Mouse (Mus musculus) R1 (cell line): ENCODE results near the gene Cdc34.
A peak's percentile ranks its signal among the peaks of the same experiment; 100 is the strongest.

Experiments used
- DNase-seq: peaks from one replicate; pipeline ENCODE4 v3.0.0-alpha.2; 2018; ENCODE audit warnings: low read depth, low spot score

The Cdc34 gene

DNA sequence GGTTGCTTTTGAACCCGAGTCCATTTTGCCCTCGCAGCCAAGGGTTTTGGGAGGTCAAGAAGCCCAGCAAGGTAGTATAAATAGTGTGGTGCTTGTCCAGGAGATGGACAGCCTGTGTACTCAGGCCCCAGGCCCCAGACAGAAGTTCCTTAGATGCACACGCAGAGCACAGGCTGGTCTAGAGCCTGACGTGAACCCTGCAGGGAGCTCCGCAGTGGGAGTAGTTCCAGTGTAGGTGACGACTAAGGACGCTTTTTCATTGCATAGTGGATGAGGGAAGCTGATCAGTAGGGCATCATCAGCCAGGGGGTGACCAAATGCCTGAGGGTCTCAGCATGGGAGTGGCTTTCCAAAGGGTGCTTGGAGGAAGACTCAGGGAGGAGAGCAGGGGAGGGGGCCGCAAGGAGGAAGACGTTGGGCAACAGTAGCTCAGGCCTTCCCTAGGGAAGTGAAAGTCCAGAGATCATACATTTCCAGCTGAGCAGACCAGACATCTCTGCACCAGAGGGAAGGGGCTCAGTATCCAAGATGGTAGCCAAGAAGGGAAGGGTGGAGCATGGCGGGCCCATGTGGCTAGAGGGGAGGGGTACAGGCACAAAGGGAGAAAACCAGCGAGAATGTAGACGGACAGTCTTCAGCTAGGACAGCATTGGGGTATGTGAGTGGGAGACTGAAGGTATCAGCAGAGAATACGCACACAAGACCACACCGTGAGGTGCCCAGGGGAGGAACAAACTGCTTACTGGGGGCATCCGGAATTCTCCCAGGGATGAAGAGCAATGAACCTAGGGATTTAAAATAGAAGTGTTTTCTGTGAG is 11.7 kb upstream of the Cdc34 start:
- DNase-seq, result peak; percentile 62

DNA sequence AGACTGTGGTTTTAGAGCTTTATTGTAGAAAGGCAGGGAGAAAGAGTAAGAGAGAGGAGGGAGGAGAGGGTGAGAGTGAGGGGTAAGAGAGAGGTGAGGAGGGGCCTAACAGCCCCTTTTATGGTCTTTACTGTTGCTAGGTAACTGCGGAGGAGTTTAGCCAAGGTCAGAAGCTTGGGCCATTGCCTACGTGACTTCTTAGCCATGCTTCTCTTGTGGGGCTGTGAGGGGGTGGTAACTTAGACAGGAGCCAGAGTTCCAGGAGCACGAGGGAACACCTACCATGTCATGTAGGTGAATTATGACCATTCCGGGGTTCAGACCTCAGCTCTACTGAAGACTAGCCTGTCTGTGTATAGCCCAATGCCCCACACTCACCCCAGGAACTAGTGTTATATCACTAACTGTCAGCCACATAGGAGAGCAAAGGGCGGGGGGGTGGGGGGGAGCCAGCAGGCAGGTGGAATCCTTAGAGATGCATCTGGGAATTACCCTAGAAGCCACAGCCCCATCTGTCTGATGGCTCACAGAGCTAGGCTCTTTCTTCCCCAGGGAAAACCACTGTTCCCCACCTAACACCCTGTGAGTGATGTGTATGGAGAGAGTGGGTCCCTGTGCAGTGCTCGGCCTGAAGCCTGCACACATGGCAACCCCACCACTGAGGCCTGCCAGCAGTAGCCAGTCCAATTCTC is 10.5 kb upstream of the Cdc34 start:
- peak; percentile 69 for DNase-seq

DNA sequence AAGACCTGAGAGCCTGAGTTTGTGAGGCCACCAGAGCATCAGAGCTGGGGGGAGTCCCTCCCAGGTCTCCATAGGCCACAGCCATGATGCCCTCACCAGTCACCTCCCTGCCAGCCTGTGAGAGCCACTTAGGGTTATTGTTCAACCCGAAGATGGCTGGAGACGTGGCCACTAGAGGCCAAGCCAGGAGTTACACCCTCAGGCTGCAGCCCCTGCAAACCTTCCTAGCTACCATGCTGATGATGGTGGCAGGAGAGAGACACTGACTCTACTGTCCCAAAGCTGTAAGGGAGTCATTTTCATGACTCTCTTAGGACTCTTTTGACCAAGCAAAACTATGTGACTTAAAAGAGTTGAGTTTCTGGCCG is 9.9 kb upstream of the Cdc34 start:
- peak; percentile 63 for DNase-seq

DNA sequence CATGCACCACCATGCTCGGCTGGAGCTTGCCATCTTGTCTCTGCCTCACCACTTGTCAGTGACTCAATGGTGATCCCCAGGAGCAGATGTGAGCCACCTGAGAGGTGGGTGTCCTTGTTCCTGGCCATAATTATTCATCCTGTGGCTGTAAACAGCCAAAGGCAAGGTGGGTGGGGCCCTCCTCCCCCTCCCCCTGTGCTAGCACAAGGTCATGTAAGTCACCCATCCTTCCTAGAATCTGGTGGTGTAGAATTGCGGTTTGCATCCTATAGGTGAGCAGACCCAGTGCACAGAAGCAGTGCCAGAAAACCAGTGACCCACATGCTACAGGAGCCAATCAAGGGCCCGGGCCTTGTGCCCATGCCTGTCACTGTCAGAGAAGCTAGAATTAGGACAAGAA is 8.9 kb upstream of the Cdc34 start:
- DNase-seq, result peak; percentile 73

DNA sequence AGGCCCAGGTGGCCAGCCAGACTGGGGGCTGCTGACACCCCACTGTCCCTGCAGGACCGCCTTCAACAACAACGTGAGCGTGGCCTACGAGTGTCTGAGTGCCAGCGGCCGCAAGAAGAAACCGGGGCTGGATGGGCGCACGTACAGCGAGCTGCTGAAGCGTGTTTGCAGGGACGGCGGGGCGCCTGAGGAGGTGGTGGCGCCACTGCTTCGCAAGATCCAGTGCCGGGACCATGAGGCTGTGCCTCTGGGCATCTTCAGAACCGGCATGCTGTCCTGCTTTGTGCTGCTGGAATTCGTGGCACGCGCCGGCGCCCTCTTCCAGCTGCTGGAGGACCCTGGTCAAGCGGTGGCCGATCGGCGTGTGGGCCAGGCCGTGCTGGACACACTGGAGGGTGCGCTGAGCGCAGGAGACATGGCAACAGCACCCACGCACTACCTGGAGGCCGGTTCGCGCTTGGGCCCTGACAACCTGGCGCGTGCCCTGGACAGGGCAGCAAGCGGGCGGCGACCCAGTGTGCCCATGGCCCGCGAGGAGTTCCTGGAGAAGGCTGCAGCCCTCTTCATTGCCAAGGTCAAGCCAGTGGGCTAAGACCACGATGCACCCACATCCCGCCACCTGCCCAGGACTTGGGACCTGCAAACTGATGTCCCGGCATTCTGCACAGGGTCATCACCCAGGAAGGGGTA is 6.5 kb upstream of the Cdc34 start:
- DNase-seq, result peak; percentile 70

DNA sequence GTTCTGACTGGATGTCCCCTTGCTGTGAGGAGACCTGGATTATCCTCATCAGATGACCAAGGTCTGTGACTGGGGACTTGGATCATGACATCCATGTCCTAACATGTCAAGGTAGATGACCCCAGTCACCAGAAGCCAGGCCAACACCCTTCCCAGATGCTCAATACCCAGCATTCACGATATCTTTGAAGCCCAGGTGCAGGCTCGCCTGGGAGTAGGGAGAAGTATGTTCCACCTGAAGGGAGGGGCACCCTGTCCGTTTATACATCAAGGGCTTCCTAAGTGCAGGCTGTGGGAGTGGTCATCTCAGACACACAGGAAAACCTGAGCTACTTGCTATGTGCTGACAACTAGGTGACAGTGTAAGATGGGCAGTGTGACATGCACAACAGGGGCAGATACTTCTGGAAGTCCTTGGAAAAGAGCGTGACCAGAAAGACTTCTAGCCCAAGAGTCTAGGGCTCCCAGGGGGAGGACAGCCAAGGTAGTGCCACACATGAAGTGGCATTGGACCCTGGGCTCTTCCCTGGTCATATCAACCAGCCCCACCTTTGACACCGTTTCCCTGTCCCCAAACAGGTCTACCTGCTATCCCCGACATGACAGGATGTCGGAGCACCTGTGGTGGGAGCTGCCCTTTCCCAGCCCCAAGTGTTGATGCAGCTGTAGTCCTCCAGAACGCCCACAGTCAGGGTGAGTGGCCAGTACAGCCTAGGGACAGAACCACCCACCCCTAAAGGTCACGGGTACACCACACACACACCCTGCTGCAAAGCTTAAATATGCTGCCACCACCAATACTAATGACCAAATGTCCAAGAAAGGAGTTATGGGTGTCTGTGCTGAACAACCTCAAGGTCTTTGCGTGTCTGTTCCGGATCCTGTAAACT is 1.1 kb upstream of the Cdc34 start:
- DNase-seq, result no peak

DNA sequence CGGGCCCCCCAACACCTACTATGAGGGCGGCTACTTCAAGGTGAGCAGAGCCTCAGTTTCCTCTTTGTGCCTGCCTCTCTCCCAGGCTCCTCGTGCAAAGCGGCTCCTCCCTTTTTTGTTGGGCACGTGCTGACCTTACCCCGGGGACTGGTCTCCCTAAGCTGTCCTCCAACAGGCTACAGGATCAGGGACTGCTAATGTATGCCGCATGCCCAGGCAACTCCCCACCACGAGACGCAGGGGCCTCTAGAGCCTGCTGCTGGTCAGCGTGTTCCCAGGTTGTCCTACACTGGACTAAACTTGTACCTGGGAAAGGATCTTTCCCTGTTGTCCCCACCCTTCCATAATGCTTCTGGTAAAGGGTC is 538 bp downstream of the Cdc34 start:
- peak; percentile 51 for DNase-seq

DNA sequence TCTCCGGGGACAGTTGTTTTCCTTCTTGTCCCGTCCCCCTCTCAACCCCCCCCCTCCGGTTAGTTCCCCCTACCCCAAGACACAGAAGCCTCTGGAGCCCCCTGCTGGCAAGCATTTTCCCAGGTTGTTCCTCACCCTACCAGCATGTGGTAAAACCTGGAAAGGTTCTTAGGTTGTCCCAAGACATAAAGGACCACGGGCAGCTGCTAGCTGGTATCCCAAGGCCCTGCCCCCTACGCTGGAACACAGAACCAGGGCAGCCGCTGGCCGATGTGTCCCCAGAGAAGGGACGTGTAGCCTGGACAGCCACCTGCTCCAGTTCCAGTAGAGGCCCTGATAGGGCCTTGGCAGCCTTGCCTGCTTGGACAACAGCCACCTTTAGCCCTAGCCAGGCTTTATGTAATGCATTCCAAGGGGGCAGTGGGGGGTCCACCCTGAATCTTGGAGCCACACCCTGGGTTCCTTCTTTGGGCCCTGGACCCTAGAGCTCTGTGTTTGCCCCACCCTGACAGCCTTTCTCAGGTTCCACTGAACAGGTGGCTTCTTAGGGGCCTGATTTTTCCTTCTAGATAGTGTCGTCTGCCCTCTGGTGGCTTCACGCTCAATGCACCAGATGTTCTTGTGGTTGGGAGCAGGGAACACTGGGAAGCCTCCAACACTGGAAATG is 1.1 kb downstream of the Cdc34 start:
- DNase-seq, result peak; percentile 89

DNA sequence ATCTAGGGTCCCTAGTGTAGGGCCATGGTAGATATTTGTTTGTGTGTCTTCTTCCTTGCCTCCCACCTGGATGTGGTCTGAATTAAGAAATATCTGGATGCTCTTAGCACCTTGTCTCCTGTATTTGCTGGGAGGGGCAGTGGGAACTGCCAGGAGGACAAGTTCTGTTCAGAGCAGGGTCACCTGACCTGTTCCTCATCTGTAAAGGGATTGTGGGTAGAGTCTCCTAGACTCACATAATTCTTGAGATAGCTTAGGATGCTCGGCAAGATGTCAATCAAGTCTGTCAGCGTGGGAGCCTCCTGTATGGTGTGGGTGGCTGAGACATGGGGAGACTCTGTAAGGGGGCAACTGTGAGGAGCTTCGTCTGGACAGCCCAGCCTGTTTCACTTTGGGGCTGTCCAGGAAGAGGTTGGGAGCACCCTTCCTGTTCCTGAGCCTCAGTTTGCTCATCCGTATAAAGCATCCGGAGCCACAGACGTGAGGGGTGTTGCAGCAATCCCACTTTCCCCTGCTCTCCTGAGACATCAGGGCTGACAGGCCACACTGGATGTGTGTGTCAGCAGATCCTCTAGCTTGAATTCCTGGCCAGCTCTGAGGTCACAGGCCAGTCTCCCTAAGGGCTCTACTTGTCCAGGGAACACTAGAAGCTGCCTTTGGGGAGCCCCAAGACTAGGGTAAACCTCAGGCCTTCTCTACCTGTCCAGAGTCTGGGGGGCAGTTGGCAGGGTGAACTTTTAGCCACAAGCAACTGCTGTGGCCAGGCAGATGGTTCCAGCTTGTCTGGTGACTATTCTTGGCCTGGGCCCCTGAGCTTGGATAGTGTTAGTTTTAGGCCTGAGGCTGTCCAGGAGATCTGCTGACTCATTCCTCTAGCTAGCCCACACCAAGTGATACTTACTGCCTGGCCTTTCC is 2.0 kb downstream of the Cdc34 start:
- DNase-seq, result no peak

DNA sequence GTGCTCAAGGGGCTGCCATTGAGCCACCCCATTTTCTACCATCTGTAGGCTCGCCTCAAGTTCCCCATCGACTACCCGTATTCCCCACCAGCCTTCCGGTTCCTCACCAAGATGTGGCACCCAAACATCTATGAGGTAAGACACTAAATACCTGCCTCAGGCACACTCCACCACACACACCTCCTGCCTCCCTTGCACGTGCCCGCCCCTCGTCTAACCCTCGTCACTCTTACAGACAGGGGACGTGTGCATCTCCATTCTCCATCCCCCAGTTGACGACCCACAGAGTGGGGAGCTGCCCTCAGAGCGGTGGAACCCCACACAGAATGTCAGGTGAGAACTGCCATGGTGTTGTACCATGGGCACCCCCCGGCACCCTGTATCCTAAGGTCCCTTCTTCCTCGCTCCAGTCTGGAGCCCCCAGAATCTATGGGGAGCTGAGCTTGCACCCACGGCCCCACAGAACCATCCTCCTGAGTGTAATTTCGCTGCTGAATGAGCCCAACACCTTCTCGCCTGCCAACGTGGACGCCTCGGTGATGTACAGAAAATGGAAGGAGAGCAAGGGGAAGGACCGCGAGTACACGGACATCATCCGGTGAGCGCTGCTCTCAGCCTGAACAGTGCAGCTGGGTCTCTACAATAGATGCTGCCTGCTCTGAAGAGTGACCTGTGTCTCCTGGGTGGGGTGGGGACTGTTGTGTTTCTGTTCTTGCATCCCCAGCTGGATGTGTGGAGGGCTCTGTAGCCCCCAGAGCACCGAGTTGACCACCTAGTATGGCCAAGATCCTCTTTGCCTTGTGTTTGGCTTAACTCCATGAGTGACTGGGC is 3.0 kb downstream of the Cdc34 start:
- no peak for DNase-seq

DNA sequence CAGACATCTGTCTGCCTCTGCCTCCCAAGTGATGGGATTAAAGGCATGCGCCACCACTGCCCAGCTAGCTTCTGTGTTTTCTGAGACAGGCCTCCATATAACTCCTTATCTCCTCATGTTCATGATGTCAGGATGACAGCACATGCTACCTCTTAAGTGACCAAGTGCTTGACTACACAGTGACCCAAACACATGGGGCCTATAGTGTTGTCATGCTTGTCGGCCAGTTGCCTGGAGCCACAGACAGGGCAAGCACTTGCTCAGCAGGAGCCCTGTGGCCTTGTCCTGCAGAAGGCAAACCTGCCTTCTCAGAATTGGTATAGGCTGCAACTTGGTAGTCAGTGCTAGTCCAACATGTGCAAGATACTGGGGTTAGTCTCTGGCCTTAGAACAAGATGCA is 4.2 kb downstream of the Cdc34 start:
- no peak for DNase-seq

DNA sequence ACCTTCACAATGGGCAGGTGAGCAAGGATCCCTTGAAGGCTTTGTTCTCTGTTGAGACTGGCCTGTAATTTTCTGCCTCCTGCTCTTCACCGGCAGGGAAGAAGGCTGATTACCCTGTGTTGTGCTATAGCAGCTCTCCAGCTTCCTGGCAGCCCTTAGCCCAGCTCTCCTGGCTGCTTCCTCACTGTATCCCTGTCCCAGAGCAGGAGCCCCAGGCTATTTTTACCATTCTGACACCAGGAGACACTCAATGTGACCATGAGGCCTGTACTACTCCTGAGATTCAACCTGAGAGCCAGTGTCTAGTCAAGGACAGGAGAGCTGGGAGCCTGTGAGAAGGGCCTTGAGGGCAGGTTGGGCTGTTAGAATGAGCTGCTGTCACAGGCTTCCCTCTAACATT is 4.7 kb downstream of the Cdc34 start:
- no peak for DNase-seq

DNA sequence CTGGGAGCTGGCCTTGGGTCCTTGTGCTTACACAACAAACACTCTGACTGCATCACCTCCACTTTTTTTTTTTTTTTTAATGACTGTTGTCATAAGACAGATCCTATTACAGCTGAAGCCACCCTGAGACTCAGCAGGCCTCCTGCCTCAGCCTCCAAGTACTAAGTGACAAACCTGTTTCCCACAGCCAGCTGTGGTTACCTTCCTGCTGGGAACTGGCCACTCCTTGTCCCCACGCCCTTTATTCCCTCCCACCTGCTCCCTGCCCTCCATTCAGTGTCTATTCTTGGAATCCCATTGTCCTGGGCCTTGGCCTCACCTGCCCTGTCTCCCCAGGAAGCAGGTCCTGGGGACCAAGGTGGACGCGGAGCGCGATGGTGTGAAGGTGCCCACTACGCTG is 5.5 kb downstream of the Cdc34 start:
- DNase-seq, result peak; percentile 71

DNA sequence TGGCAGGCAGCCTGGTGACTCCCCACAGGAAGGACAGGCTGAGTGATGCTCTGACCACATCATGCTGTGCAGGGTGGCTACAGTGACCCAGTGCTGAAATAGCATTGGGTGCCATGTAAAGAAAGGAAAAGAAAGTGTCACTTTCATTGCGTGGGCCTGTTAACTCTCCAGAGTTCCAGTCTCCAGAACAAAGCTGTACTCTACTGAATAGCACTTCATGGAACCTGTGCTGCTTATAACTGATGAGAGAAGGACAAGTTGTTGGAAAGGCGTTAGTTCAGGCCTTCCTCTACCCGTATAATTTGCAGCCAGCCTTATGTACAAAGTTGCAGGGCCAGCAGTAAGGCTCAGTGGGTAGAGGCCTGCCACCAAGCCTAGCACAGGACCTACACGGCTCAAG is 6.7 kb downstream of the Cdc34 start, which contains the start of gene Gzmm:
Gene Gzmm, plus strand, starts transcription at position 301 of the 400 bp plus-strand sequence.
- DNase-seq, result no peak

DNA sequence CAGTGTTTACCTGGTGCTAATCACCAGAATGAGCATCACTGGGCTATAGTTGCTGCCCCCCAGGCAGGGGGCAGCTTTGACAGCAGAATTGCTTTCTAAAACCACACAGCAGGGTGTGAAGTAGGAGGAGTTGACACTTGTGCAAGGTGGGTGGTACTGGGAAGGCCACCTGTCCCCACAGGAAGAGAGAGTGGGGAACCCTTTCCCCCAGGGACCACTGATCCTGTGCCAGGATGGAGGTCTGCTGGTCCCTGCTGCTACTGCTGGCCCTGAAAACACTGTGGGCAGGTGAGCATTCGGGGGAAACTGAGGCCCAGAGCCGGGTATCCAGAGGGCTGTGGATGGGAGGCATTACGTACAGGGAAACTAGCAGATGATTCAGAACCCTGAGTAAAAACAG is 7.2 kb downstream of the Cdc34 start:
- no peak for DNase-seq

DNA sequence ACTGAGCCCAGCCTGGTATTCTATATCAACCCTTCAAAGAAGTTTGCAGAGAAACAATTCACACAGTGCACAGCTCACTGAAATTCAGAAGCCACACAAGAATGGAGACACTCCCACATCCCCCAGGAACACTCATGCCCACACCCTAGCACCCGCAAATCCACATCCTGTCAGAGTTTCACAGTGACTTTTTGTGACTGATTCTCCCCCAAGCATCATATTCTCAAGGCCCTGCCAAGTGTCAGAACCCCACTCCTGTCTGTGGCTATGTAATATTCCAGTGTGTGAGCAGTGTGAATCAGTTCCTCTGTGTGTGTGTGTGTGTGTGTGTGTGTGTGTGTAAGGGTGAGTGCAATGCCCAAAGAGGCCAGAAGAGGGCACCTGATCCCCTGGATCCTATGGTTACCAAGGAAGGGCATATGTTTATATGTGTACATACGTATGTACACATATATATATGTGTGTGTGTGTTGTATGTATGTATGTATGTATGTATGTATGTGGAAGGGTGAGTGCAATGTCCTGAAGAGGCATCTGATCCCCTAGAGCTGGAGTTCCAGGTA is 10.1 kb downstream of the Cdc34 start:
- peak; percentile 65 for DNase-seq

DNA sequence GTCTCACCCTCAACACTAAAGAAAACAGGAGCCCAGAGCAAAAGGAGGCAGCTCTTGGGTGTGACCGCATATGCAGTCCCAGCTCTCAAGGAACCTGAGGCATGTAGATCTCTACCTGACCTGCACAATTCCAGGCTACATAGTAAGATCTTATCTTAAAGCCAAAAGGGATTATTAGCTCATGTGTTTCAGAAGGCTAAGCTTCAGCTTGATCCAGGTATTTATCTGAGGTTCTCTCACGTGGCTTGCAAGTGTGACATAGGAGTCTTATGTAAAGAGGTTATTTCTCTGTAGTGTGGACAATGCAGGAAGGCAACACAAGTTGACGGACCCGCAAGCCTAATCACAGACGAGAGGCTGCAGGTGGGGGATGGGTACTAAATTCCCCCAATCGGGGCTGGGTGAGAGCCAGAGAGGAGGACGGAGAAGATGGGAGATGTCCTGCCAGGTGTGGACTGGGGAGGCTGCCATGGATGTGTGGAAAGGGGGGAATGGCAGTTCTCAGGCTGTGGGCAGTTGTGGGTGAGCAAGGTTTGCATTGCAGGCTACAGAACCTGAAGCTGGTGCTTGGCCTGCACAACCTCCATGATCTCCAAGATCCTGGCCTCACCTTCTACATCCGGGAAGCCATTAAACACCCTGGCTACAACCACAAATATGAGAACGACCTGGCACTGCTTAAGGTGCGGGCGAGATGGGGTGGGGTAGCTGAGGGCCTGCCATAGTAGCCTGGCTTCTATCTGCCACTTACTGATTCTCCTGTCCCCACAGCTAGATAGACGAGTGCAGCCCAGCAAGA is 11.8 kb downstream of the Cdc34 start:
- no peak for DNase-seq

DNA sequence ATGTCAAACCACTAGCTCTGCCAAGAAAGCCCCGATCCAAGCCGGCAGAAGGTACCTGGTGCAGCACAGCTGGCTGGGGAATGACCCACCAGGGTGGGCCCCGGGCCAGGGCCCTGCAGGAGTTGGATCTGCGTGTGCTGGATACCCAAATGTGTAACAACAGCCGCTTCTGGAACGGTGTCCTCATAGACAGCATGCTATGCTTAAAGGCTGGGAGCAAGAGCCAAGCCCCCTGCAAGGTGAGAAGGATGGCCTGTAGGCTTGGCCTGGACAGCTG is 12.3 kb downstream of the Cdc34 start:
- DNase-seq, result no peak
